Mouse (Mus musculus) hematopoietic stem cell, adult 5-6 weeks (primary cell): Measurements from ENCODE around the gene Bloc1s3. TPM values are rescaled to one million over a fixed set of nuclear protein-coding genes. Genes with fewer than 3 reads are reported as not detected.

Source experiments
- ATAC-seq, 2 experiments: fragments of 125-278 bp in 1 of 2; replicated peaks in 1 of 2; 2 replicates each; pipeline ENCODE4 v1.8.0; 2016 to 2017; ENCODE audit warnings: inconsistent platforms in 2 of 2, mild to moderate bottlenecking in 2 of 2, moderate number of reproducible peaks in 2 of 2, low read depth in 1 of 2, moderate TSS enrichment in 1 of 2; ENCODE audit not compliant: low FRiP score in 2 of 2, poor library complexity in 2 of 2, severe bottlenecking in 2 of 2, insufficient read depth in 1 of 2, low TSS enrichment in 1 of 2
- total RNA-seq: library from RNA; stranded (forward); fragments of 172-1452, 232-1000 nt; gene quantifications from 2 replicates; pipeline ENCODE4 v1.2.3, GENCODE M21; 2017

Bloc1s3 gene
- total RNA-seq, 1 experiment from 2014 or later, result 1.4 TPM

DNA sequence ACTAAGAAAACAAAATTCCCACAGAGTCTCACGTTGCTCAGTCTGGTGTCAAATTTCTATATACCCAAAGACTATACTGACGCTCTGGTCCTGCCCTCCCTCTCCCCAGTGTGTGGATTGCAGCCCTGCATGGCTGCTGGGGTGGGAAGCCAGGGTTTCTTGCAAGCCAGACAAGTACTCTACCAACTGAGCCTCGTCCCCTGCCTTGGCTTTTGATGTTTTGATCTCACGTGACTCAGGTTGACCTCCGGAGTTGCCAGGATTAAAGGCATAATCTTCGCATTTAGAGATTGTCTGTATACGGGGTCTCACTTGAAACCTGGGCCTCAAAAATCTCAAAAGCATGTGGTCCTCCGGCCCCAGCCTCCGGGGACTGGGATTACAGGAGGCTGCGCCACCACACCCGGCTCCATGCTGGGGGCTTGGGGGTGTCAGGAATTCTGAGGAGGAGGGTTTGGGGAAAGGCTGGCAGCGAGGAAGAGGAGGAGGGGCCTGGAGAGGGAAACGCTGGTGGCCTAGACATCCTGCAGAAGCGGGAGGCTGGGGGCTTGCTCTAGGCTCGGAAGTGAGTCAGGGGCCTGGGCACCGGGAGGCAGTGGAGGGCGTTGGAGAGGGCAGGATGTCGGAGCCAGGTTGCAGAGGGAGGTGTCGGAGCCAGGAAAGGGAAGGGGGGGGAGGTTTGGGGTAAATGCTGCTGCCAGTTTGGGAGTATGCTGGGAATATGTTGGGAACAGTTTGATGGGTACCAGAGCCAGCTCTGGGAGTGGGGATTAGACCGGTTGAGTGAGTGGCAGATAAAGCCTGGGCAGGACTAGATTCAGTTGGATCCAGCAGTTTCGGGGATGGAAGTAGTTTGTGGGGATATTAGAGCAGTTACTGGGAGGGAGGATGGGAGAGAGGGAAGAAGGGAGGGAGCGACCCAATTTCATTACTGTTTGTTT, 43.5 kb downstream of the Bloc1s3 start:
- no peak for ATAC-seq

DNA sequence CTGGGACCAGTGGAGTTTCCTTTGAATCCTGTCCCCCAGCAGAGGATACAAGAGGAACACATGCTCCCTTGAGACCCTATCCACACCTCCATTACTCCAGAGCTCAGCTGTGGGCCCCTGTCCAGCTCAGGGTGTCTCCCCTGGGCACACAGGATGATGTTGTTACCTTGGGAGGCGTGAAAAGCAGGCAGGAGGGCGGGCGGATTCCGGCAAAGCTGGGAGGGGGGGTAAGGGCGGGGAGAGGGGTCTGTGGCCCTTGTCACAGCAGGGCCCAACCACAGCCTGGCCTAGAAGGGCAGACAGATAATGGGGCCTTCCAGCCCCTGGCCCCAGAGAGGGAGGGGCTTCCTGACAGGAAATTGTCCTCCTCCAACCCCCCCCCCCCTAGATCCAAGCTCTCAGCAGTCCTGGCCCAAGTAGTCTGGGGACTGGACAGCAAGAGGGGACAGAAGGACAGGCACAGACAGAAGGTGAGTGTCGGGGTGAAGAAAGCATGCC, 45.2 kb downstream of the Bloc1s3 start, which contains the start of gene Exoc3l2:
TSS of gene Exoc3l2 (plus strand) at position 448 of the 498 bp plus-strand sequence.
- ATAC-seq, result no peak

DNA sequence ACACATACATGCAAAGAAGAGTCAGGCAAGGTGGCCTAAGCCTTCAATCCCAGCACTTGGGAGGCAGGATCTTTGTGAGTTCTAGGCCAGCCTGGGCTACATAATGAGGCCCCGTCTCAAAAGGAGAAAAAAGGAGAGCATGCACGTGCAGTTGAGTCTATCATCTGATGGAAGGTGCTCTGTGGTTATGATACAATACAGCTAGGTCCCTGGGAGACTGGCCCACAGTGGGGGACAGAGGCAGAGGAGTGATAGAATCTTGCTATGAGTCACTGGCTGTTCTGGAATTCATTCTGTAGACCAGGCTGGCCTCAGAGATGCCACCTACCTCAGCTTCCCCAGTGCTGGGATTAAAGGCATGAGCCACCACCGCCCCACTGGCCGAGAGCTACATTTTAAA, 45.7 kb downstream of the Bloc1s3 start:
- no peak for ATAC-seq

DNA sequence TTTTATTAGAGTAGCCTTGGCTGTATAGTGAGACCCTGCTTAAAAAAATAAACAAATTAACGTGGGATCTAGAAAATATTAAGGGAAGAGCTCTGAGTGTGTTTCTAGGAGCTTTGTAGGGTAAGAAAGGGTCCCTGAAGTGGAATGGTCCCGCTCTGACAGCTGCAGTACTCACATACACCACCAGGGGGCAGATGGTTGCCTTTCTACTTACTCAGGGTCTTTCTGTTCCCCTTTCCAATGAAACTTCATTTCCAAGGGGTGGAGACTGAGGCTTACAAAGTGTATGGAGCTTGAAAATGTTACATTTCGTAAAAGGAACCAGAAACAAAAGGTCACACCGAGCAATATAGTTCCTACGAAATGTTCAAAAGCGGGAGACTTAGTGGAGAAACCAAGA, 46.7 kb downstream of the Bloc1s3 start:
- ATAC-seq, result peak; percentile 48 to 59; a peak in 2 of 4 replicates

DNA sequence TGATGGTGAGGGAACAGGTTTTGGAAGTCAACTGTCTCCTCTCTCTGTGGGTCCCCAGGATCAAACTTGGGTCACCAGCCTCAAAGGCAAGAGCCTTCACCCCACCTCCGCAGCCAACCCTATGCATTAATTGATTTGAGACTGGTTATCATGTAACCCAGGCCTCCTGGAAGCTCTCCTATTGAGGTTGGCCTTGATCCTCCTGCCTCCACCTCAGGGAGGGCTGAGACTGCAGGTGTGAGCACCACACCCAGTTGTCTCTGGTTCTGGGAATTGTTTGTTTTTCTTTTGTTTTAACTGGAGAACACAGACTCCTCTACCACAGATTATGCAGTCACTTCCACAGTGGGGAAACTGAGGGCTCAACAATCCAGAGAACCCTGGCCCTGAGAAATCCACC, 47.7 kb downstream of the Bloc1s3 start:
- no peak for ATAC-seq

DNA sequence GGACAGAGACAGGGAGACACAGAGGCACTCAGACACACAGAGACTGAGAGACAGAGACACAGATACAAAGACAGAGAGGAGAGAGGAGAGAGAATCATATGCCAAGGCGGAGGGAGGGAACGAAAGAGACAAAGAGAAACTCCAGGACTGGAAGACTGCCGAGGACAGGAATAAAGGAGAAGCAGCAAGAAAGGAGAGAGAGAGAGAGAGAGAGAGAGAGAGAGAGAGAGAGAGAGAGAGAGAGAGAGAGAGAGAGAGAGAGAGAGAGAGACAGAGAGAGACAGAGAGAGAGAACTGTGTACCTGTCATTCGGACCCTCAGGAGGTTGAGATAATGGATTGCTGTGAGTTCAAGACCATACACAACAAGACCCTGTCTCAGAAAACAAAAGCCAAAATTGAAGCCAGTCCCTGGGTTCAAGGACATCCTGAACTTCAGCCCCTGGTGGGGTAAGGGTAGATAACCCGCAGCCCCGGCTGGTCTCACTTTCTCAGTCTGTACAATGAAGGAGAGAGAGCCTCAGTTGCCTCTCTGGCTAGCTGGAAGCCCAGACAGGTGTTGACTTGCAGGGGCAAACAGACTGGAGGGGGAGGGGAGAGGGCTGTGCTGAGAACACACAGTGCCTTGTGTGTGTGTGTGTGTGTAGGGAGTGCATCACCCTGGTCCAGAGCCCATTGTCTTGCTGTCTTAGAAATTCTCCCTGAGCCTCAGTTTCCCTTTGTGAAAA, 48.9 kb downstream of the Bloc1s3 start:
- ATAC-seq, result no peak

DNA sequence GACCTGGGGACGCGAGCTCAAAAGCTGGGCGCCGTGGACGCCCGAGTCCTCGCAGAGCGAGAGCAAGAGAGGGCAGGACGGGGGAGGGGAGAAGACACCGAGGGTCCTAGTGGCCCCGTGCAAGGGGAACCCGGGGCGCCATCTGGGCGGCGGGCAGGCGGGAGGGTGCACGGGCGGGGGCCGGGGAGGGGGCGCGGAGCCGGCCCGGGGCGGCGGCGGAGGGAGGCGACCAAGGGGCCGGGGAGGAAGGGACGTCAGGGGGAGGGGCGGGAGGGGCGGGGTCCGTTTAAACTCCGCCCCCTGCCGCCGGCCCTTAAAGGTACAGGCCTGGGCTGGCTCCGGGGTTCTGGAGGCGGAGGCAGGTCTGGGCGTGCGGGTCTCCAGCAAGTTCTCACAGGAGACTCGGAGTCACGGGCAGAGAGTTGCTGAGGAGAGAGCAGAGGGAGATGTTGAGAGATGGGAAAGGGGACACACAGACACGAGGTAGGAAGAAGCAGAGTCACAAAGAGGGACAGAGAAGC, 49.5 kb downstream of the Bloc1s3 start, which contains the start of gene Mark4:
TSS of gene Mark4 (minus strand) at position 231 of the 521 bp plus-strand sequence.
- peak; percentile 29 to 60; a peak in 3 of 4 replicates for ATAC-seq

DNA sequence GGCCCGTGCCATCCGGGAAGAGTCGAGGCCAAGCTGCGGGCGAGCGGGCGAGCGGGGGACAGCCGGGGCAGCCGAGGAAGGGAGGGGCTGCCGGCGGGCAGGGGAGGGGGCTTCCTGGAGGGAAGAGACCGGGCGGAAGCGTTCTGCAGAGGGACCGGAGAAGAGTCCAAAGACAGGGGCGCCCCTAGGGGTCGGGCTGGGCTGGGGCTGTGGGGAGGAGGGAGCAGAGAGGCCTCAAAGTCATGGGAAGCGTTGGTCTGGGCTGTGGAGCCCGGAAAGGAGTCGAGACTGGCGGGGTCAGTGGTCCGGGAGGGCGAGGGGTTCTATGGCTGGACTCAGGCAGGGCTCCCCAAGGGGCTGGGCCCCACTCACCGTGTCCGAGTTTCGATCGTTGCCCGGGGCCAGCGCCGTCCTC, 50.1 kb downstream of the Bloc1s3 start:
- ATAC-seq, result peak; percentile 56 to 61

DNA sequence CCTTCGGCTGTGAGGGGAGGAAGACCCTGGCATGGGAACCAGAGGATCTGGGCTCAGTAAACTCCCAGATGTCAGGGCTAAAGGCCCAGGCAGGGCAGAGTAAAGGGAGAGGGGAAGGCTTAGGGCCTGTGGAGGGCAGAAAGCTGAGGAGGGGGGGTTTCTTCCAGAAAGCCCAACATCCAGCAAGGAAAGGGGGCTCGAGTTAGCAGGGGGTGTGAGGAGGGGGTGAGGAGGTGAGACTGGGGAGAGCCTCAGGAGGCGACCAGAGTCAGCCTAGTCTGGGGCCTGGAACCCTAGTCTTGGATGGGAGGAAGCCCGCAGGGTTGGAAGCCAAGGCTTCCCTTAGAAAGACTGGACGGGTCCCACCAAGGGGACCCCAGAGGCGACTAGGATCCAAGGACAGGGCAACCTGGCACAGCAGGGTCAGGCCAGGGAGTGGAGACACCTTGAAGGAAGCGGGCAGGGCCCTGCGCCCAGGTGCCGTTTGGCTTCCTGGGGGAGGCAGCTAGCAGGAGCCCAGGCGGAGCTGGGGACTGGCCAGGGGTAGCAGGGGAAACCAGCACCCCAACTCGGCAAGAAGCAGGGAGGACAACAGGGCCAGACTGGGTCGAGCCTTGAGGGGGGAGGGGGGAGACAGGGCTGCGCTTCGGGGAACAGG, 50.6 kb downstream of the Bloc1s3 start:
- 0 out of 4 replicates have a peak, but pooled peaks of 1 of the 2 experiments have one; percentile 10 for ATAC-seq

DNA sequence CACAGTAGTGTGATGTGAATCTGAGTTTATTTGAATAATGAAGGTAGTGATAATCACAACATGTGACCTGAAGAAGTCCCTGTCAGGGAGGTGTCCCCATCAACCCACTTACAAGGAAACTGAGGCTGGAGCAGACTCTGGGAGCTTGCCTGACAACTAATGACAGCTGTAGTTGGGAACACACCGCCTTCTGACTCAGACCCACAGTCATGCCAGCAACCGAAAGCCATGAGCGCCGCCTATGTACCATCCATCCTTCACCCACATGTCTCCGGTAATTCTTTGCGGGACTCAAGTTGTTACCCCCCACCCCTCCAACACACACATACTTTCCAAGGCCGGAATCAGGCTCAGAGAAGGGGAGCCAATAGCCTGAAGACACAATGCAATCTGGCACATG, 51.5 kb downstream of the Bloc1s3 start:
- ATAC-seq, result no peak

DNA sequence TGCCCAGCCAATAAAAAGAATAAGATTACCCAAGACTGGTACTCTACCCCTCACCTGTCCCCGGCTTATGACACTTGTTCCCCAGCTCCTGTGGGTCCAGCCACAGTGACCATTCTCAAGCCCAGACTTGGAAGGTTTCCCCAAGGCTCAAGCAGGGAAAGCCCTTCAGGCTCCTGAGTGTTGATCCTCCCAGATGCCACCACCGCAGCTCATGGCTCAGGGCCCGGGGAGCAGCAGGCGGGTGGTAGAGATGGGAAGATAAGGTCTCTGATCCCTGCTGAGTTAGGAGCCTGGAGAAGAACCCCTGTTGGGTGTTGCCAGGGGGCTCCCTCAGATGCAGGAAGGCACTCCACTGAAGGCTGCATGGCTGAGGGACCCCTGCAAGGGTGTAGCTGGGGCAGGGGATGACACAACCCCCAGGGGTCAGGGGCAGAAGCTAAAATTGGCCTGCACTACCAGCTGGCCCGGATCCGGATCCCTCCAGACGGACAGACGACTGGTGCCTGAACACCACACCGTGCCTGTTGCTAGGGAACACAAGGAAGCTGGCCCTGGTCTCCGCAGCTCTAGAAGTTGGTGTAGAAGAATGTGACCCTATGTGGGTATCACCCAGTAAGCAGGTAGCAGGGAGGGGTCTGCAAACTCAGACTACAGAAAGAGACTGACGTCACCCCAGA, 52.2 kb downstream of the Bloc1s3 start:
- ATAC-seq, result no peak

DNA sequence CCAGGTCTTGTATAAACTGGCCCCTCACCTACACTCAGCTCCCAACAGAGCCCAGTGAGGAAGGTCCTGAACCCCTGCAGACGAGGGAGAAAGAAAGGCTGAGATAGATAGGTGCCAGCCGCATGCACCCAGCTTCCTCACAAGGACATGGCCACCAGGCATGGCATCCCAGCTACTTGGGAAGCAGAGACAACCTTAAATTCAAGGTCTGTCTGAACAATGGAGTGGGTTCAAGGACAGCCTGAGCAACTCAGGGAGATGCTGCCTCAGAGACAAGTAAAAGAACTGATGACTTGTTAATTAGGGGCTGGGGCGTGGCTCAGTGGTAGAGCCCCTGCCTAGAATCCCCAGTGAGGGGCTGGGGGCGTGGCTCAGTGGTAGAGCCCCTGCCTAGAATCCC, 53.0 kb downstream of the Bloc1s3 start:
- ATAC-seq, result no peak

Other genes with a start within 250 kb of the Bloc1s3 start
- 99.8 and 117 TPM in 2 replicates for gene Vasp, start 236.6 kb downstream of the Bloc1s3 start, total RNA-seq
- 0.25 TPM in 1 of 2 replicates, not detected in the other for gene Ppm1n, start 228.3 kb downstream of the Bloc1s3 start, total RNA-seq
- gene Rtn2, start 225.7 kb downstream of the Bloc1s3 start, total RNA-seq, result not detected in 2 replicates
- gene Fosb, start 198.3 kb downstream of the Bloc1s3 start, total RNA-seq, result 190 and 280 TPM in 2 replicates
- 20.0 and 28.0 TPM in 2 replicates for gene Ercc1, start 163.6 kb downstream of the Bloc1s3 start, total RNA-seq
- gene Cd3eap, start 148.9 kb downstream of the Bloc1s3 start, total RNA-seq, result 20.9 and 23.6 TPM in 2 replicates
- 0.25 and 0.60 TPM in 2 replicates for gene Ppp1r13l, start 148.6 kb downstream of the Bloc1s3 start, total RNA-seq
- gene Ercc2, start 126.4 kb downstream of the Bloc1s3 start, total RNA-seq, result 32.3 and 42.5 TPM in 2 replicates
- gene Klc3, start 104.3 kb downstream of the Bloc1s3 start, total RNA-seq, result 1.5 and 2.6 TPM in 2 replicates
- 0.25 and 0.31 TPM in 2 replicates for gene Ckm, start 103.6 kb downstream of the Bloc1s3 start, total RNA-seq
- 6.4 and 11.8 TPM in 2 replicates for gene Mark4, start 49.5 kb downstream of the Bloc1s3 start, total RNA-seq
- gene Exoc3l2, start 45.0 kb downstream of the Bloc1s3 start, total RNA-seq, result 2.2 and 3.8 TPM in 2 replicates
- 24.2 and 30.8 TPM in 2 replicates for gene Trappc6a, start within 50 bp of the Bloc1s3 start, total RNA-seq
- gene Nkpd1, start 9.5 kb upstream of the Bloc1s3 start, total RNA-seq, result 0.44 TPM in 1 of 2 replicates, not detected in the other
- 12.2 and 16.3 TPM in 2 replicates for gene Ppp1r37, start 54.7 kb upstream of the Bloc1s3 start, total RNA-seq
- gene Zfp296, start 68.9 kb upstream of the Bloc1s3 start, total RNA-seq, result 5.3 and 5.9 TPM in 2 replicates
- 35.4 and 44.9 TPM in 2 replicates for gene Gemin7, start 69.2 kb upstream of the Bloc1s3 start, total RNA-seq
- gene Clasrp, start 96.1 kb upstream of the Bloc1s3 start, total RNA-seq, result 40.1 and 51.3 TPM in 2 replicates
- 8.7 and 12.4 TPM in 2 replicates for gene Relb, start 121.1 kb upstream of the Bloc1s3 start, total RNA-seq
- gene Clptm1, start 156.7 kb upstream of the Bloc1s3 start, total RNA-seq, result 21.4 and 26.4 TPM in 2 replicates
- gene Apoc2, start 169.6 kb upstream of the Bloc1s3 start, total RNA-seq, result 6.1 TPM in 1 of 2 replicates, not detected in the other
- not detected in 2 replicates for gene Gm44805, start 173.1 kb upstream of the Bloc1s3 start, total RNA-seq
- gene Apoc4, start 173.1 kb upstream of the Bloc1s3 start, total RNA-seq, result not detected in 2 replicates
- not detected in 2 replicates for gene Apoc1, start 184.3 kb upstream of the Bloc1s3 start, total RNA-seq
- gene Apoe, start 190.8 kb upstream of the Bloc1s3 start, total RNA-seq, result 167 and 314 TPM in 2 replicates
- gene Tomm40, start 207.1 kb upstream of the Bloc1s3 start, total RNA-seq, result 24.6 and 29.0 TPM in 2 replicates
- 2.0 and 3.8 TPM in 2 replicates for gene Nectin2, start 242.1 kb upstream of the Bloc1s3 start, total RNA-seq